Mouse (Mus musculus) 416B (cell line): ENCODE results near the gene Cfap77.
A peak's percentile ranks its signal among the peaks of the same experiment; 100 is the strongest.
"Not testable (repeated sequence)": the region's sequence is repeated elsewhere in the genome, so short reads cannot be mapped to it uniquely, and the experiment has no call there.

Experiments used
- DNase-seq: peaks from one replicate; pipeline ENCODE4 v3.0.0; 2011; ENCODE audit warnings: low read depth

Gene Cfap77

DNA sequence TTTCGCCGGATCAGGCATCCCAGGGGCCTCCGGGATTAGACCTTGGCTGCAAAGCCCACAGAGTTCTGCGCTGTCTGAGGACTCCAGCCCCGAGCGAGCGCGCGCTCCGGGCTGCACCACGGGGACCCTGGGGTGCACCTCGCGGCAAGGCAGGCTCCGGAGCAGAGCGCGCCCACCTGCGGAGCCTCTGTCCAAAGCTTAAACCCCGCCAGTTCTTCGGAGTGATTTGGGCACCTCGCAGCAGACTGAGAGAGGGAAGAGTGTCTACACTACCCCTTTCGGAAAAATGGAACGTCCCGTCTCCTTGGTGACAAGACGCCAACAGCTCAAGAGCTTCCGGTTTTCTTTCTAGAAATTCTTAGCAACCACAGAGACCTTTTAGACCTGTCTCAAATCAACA is at the start of gene Cfap77:
Cfap77 (minus strand) TSS at position 76 of the 400 bp plus-strand sequence.
- DNase-seq = peak; percentile 88

DNA sequence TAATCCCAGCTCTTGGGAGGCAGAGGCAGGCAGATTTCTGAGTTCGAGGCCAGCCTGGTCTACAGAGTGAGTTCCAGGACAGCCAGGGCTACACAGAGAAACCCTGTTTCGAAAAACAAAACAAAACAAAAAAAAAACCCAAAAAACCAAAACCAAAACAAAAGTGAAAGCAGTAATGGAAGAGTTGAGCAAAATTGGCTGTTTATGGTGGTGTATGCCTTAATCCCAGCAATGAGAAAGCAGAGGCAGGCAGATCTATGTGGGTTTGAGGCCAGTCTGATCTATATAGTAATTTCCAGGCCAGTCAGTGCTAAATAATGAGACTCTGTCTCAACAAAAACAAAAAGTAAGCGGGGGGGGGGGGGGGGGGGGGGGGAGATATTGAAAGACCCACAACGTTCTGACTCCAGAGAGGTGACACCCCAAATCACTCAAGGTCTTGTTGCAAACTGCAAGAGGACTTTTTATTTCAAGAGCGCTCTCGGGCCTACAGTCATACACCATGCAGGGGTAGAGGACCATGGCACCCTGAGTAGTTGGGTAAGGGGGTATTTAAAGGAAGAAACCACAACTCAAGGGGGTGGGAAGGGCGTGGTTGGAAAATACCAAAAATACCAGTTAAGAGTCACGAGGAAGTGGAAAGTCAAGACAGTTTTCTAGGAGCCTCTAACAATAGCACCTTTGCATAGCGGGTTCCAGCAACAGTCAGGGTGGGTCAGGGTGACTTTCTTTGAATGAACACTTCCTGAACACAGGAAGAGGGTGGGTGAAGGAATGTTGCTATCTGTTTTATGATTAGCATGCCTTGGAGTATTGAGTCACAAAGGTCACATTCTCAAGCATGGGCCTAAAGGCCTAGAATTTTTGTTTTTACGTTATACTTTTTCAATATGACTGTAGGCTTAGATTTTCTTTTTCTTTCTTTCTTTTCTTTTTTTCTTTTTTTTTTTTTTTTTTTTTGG is 47.8 kb upstream of the Cfap77 start:
- DNase-seq = not testable (repeated sequence)

DNA sequence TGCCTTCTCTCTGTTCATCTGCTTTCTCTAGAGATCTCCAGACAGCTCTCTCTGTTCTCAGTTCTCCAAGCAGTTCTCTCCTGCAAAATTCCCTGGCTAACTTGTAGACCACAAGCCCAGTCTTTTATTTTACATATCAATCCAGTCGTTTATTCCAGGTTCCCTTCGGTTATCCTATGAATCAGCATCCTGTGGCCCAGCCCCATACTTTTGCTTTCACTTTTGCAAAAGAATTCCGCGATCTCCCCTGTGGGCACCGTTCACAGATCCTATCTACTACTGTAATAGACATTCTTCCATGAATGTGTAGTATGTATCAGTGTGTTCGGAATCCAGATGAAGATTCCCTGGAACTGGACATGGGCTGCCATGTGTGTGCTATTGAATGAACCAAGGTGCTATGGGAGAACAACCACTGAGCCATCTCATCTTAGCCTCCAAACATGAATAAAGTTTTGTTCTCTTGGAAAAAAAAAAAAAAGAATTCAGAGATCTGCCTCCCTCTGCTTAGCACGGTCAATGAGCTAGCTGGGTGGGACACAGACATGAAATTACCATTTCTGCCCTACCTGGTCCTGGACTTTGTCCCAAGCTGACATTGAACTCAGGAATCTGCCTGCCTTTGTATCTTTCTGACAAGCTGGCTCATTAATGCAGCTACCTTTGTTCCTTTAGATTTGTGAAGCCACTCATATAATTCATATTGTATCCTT is 46.1 kb upstream of the Cfap77 start:
- peak; percentile 65 for DNase-seq

DNA sequence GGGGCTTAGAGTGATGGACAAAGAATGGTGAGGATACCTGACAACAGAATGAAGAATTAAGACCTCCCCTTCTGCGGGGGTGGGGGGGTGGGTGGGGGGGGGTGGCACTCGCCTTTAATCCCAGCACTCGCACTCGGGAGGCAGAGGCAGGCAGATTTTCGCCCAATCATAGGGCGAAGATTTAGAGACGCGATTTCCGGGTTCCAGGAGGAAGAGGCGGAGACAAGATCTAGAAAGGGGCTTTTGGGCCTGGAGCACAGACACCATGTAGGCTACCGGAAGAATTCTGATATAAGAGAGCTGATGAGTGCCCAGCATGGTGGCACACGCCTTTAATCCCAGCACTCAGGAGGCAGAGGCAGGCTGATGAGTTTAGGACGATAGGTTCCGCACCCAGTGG is 44.8 kb upstream of the Cfap77 start:
- no peak for DNase-seq

DNA sequence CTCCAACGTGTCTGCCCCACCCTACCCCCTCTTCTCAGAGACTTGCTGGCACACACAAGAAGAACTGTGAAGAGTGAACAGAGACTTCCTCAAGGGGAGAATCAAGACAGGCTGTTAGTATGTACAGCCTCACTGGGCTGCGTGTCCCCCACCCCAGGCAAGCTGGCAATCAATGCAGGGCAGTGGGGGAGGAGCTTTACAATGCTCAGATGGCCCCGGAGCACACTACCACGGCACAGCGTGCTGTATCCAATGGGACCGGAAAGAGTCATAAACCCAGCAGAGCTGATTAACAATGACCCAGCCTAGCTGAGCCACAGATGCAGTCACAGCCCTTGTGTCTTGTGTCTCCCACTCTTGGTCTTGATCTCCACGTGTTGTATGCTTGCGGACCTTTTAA is 43.9 kb upstream of the Cfap77 start:
- no peak for DNase-seq

DNA sequence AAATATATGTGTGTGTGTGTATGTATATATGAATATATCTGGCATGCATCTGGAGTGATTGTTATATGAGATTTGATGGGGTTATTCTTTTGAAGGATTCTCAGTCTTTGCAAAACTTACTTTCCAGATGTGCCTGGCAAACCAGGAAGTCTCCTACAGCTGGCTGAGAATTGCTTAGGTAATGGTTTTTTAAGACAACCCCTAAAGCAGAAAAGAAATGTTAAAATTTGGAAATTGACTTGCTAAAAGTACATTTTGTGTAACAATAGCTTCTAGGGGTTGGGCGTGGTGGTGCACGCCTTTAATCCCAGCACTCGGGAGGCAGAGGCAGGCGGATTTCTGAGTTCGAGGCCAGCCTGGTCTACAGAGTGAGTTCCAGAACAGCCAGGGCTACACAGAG is 43.1 kb upstream of the Cfap77 start:
- DNase-seq = not testable (repeated sequence)

DNA sequence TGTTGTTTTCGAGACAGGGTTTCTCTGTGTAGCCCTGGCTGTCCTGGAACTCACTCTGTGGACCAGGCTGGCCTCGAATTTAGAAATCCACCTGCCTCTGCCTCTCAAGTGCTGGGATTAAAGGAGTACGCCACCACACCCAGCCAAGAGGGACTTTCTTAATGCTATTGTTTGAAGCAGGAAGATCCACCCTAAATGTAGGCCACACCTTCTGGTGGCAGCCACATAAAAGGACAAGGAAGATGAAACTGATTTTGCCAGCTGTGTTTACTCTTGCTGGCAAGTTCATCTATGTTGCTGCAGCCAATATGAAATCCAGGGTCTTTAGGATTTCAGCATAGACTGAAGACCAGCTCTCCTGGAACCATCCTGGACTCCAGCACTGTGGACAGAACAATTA is 42.6 kb upstream of the Cfap77 start:
- DNase-seq = no peak

DNA sequence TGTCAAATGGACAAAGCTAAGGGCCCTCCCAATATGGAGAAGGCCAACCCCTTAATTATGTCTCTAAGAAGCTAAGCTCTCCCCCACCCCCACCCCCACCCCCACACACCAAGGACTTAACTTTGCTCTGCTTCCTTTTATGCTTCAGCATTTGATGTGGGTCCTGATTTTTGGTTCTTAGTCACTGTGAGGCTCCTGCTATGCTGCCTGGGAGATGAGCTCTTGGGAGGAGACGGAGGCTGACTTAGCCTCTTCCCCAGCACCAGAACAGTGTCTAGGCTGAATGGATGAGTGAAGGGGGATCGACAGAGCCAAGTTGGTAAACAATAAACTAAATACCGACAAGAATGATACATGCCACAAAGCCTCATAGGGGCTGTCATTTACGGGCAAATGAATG is 41.9 kb upstream of the Cfap77 start:
- no peak for DNase-seq

DNA sequence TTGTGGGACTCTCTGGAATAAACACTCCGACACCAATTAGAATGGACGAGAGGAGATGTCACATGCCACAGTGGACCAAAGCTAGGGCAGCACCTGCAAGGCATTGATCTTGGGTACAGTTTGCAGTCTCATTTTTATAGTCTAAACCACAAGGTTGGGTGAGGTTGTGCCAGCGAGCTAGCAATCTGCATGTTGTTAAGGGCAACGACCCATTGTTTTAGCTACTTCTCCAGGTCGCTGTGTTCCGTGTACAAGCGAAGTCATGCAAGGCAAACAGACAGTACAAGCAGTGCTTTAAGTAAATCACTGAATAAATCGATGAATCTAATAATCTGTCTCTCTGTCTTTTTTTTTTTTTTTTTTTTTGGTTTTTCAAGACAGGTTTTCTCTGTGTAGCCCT is 40.8 kb upstream of the Cfap77 start:
- DNase-seq = no peak

DNA sequence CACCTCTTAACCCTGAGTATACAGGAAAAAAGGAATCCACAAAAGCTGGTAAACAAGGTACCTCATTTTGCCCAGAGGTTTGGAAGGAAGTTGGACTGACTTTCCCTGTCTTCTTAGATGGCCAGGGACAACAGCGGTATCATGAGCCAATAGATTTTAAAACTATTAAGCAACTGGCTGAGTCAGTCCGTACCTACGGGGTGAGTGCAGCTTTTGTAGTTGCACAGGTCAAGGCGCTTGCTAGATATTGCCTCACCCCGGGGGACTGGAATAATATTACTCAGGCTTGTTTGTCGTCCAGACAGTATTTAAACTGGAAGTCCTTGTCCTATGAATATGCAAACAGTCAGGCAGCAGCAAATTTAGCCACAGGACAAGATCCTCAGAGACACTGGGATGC is 34.4 kb upstream of the Cfap77 start:
- not testable (repeated sequence) for DNase-seq

DNA sequence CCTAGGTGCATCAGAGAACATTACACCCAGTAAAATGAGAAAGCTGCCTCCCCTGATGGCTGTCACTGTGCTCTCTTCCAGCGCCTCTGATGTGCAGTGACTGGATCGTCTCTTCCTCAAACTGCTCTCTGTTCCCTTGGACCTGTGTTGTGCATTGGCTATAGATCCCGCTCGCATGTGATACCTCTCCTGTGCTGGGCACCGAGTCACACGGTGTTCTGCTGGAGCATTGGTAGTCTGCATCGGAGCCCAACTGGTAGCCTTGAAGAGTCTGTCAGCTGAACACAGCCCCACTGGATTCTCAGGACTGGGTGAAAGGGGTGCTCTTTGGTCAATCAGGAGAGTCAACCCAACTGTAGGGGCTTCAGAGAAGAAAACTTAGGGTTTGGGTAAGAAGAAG is 31.2 kb upstream of the Cfap77 start:
- no peak for DNase-seq

DNA sequence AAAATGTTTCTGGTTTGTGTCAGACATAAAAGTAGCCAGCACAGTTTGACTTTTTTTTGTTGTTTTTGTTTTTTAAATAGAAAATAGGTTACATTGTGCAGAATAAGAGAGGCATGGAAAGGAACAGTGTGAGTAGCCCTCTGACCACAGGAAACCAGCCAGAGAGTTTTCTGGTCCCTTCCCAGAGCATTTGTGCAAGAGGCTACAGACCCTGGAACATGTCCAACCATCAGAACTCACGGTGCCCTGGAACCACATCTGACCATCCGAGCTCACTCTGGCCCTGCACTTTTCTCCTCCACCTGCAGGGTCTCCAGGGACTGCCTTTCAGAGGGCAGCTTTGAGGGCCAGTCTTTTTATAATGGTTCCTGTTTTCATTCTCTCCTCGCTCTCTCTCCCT is 27.1 kb upstream of the Cfap77 start:
- no peak for DNase-seq

DNA sequence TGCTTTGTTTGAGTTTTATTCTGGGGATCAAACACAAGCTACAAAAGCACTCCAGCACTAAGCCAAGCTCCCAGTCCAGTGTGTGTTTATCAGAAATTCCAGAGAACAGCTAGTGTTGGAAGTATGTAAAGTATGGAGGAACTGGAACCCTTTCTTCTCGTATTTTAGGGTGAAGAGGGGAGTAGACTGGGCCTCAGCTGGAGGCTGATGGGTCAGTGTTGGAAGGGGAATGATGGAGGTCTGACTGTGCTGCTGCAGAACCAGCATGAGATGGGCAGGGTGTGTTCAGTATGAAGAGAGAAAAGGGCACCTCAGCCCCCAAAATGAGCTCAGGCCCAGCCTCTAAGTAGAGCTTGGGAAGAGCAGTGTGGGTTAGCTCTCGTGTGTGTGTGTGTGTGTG is 21.4 kb upstream of the Cfap77 start:
- no peak for DNase-seq

DNA sequence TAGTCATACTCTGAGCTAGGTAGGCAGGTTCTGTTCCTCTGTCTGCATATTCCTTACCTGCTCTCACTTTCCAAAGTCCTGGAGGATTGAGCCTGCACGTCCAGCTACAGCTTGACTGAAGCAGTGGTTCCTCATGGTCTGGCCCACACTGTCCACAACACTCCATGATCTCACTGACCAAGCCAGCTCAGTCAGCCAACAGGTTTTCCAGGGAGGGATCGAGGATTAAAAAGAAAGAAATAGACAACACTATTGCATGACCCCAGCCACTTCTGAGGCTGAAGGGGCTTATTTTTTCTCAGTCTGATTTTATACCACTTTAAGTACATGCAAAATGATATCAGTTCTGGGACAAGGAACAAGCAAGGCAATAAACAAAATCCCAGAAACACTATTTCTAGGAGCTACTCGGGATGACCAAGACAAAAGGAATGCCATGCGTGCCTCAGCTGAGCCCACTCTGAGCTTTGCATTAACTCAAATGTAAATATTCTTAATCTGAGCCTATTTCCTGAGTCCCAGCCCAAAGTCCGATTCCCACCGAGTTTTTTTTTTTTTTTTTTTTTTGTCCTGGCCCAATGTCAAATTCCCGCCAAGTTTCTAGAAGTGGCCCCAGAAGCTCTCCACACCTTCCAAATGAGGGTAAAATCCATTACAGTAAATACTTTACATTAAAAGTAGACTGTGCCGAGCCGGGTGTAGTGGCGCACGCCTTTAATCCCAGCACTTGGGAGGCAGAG is 20.6 kb upstream of the Cfap77 start:
- no peak for DNase-seq

DNA sequence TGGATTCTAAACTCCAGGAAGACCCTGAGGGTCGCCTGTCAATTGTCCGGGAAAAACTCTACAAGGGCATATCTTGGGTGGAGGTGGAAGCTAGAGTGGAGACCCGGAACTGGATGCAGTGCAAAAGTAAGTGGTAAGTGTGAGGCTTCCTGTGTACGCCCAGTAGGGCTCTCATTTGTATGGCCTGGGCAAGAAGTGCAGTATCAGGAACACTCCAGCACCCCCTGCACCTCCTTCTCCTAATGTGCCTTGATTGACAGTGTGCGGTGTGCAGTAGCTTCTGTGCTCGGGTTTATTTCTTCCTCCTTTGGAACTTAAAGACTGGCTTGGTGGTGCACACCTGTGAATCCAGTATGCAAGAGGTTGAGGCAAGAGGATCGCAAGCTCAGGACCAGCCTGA is 19.8 kb upstream of the Cfap77 start:
- no peak for DNase-seq

DNA sequence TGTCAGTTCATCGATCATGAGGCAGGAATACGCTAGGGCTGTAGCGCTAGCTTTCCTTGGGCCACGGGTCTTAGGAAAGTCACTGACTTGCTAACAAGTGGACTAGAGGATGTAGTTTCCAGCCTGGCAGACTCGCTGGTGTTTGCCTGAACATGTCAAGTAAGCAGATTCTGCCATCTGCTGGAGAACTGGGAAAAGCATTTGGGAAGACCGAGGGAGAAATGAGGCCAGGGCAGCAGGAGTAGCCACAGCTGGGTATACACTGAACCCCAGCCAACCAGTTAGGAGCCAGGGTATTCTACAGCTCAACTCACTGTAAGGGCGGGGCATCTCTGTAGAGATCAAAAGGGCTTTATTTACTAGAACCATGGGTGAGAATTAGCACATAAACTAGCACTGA is 11.5 kb upstream of the Cfap77 start:
- peak; percentile 47 for DNase-seq

DNA sequence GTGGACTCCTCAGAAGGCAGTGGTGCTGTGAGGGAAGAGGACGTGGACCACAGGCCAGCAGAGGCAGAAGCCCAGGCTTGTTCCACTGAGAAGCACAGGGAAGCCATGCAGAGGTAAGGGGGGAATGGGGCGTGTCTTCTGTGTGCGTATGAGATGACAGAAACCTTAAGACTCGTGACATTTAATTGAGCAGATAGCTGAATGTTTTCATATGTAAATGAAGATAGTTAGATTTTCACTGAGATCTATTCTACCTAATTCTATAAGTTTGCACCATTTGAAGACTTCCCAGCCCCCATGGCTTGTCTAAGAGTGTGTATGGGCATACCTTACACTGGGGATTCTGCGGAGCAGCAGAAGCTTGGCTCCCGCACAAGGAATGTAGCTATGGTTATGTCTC is 10.9 kb upstream of the Cfap77 start:
- no peak for DNase-seq

DNA sequence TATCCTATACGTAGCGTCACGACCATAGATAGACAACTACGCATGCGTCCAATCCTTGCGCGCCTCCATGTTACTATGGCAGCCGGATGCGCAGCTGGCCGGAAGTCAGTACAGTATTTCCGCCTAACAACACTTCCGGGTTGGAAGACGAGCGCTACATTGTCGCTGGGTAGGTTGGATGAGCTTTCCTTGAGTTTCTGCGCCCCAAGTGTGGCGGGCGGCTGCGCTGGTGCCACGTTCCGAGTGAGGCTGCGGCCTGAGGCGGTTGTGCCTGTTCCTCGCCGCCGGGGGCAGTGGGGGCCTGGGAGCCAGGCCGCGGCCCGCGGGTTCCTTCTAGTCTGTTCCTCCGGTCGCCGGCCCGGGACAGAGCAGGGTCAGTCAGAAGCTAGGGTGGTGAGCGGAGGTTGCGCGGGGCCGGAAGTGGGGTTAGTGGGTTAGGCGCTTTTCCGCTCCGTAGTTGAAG is 5.3 kb upstream of the Cfap77 start, which contains the start of gene Ttf1:
Ttf1 (plus strand) TSS at position 128 of the 463 bp plus-strand sequence.
- DNase-seq = peak; percentile 97

DNA sequence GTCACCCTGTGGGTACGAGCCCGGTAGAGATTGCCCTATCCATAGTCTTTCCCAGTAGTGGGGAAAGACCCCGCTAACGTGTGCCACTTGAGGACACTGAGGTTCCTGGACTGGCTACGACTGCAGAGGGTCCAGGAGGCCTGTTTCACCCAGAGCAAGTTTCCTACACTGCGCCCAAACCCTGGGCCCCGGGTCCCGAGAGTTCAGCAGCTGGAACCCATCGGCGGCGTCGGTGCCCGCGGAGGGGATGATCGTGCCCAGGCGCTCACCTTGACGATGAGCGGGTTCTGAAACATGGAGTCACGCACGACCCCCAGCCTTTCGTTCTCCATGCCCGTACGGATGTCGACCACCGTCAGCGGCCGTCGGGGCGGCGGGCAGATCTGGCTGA is 326 bp downstream of the Cfap77 start:
- no peak for DNase-seq

DNA sequence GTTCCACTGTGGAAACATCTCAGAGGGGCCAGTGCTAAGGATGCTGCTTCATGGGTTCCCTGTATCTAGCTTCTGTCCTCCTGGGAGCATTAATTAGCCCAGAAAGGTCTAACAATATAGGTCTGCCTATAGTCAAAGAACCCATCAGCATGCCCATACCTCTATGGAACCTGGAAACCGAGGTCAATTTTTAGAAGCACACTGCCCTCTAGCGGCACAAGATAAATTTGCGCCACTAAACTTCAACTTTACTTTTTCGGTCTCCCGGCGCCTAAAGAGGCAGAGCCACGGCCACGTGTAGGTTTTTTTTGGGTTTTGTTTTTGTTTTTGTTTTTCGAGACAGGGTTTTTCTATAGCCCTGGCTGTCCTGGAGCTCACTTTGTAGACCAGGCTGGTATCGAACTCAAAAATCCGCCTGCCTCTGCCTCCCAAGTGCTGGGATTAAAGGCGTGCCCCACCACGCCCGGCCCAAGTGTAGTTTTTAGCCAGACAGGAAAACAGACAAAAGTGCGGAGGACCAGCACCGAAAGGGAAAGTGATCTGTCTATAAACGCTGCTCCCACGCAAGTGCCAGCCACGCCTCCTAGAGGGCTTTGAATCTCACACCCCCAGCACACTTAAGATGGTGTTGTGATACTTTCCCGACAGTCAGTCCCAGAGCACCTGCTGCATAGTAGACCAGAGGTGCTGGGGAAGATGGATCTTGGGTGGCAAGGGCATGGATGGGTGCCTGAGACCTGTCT is 893 bp downstream of the Cfap77 start:
- peak; percentile 83 for DNase-seq

DNA sequence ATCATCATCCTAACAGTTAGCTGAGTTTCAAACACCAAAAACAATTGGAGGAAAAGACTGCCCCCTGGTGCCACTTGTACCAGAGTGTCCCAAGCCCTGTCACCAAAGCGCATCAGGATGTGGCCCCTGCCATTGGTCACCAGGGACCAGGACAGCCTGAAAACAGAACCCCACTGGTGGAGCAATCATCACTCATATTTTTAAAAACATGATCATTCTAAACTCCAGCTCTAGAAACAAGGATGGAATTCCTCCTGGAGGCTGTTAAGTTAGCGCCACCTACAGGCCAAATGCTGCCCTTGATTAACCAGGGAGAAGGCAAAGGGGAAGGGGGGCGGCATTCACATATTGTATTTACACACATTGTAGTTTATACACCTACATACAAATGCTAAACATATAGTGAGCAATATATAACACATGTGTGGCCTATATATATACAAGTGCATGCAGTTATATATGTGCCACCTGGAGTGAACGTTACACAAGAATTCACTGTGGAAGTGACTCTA is 1.9 kb downstream of the Cfap77 start:
- peak; percentile 80 for DNase-seq
